Mouse (Mus musculus): ENCODE results near the gene Gm28051. TPM values are rescaled to one million over a fixed set of nuclear protein-coding genes. Genes with fewer than 3 reads are reported as not detected.

The Gm28051 gene
- polyA plus RNA-seq, 1 experiment from 2014 or later: not detected

- H3K4me1 ChIP-seq (ENCODE audit: control insufficient read depth, insufficient read depth, low read length): peaks cover 19% of the 10 kb centered on the region
- H3K27ac ChIP-seq (replicated peaks; ENCODE audit: low read depth, low read length): no peak overlapping the region
- no peaks in the 10 kb centered on the region for H3K9me3 ChIP-seq (ENCODE audit: control insufficient read depth, low read length)
- no peak for ATAC-seq (ENCODE audit: low FRiP score, low TSS enrichment)
- DNase-seq: peak; percentile 15
- 87% methylated on average over 7 of the region's 7 CpGs for WGBS
- peak overlapping the region; percentile 65 for H3K4me2 ChIP-seq (ENCODE audit: low read length)
- H3K9ac ChIP-seq (replicated peaks; ENCODE audit: low read length): no peak overlapping the region; the same call in 1 of the 2 replicates
- no peaks in the 10 kb centered on the region for H3K27me3 ChIP-seq (ENCODE audit: control insufficient read depth, insufficient read depth, low read length)
- H3K4me3 ChIP-seq (replicated peaks; ENCODE audit: low read depth, low read length): peak overlapping the region; percentile 72
- H3K36me3 ChIP-seq (ENCODE audit: control insufficient read depth, insufficient read depth, low read length): peaks cover 4% of the 10 kb centered on the region
Observed at GRCm38 (mm10) chr12:102756304-102756703, 1.3 kb downstream of the Gm28051 start.

GRCm38 (mm10) chr12:102748256-102748655 is 9.3 kb downstream of the Gm28051 start:
- Histone ChIP-seq H3K4me2 (ENCODE audit: low read length) (no peak overlapping the region), H3K27ac (replicated peaks; ENCODE audit: low read depth, low read length) (no peak overlapping the region), H3K9ac (replicated peaks; ENCODE audit: low read length) (no peak overlapping the region), H3K9me3 (ENCODE audit: control insufficient read depth, low read length) (no peaks in the 10 kb centered on the region), H3K4me1 (ENCODE audit: control insufficient read depth, insufficient read depth, low read length) (peaks cover 9% of the 10 kb centered on the region), H3K36me3 (ENCODE audit: control insufficient read depth, insufficient read depth, low read length) (peaks cover 18% of the 10 kb centered on the region), H3K4me3 (replicated peaks; ENCODE audit: low read depth, low read length) (no peak overlapping the region), H3K27me3 (ENCODE audit: control insufficient read depth, insufficient read depth, low read length) (no peaks in the 10 kb centered on the region)
- ATAC-seq (ENCODE audit: low FRiP score, low TSS enrichment) (no peak), DNase-seq (no peak)
- WGBS: 87% methylated on average over 3 of the region's 3 CpGs

DNA sequence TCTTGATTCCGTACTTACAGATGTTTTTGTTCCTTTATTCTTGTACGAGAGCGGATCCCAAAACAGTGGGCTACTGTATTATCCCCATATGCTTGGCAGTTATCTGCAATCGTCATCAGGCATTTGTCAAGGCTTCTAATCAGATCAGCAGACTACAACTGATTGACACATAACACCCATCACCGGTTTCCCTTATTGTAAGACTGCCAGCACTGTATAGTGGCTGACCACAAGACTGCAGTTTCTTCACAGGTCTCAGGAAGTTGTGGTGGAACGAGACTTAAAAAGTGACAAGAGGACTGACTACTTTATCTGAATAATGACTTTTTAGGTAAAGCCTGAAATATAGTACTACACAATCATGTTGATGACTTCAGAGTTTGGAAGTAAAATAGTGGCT is 12.7 kb downstream of the Gm28051 start:
- 65% methylated on average over 6 of the region's 6 CpGs for WGBS

DNA sequence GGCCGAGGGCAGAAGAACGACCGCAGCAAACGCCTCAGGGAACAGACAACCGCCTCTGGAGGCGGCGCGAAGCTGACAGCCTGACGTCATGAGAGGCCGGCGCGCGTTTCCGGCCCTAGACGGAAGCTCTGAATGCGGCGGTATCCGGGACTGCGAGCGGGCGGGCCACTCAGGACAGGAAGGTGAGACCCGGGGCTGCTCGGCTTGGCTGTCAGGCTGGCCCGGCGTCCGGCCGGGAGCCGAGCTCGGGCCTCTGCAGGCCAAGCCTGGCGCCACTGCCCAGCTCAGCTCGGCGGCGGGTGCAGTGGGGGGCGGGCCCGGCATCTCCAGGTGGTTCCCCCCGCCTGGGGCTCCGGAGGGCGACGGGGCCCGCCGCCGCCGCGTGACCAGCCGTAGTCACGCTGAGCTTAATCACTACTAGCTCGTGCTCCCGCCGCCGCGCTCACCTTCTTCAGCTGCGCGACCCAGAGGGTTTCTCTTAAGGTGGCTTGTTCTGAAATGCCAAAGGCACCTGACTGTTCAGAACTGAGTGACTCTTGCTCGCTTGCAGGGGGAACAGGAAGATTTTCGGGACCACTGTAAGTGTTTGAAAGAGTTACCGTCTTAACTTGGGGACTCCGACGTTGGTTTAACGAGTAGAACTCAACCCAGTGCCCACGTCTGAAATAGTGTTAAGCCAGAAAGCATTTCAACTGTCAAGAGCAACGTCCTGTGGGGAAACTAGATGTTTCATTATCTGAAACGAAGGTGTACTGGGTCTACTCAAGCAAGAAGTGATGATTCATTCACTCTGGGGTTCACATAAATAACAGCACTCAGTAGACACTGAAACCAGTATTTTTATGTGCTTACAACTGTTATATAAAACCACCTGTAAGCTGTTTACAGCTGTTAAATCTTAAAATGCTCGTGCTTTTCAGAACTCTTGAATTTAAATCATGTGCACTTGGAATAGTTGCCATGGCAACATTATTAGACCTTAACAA is 13.7 kb downstream of the Gm28051 start, which contains the start of the genes Moap1 and Tmem251:
Gene Moap1 (minus strand): TSS at position 73 of the 986 bp plus-strand sequence.
Gene Tmem251 (plus strand): TSS at position 174 of the 986 bp plus-strand sequence.
- WGBS: under 1% methylated on average over 63 of the region's 63 CpGs
- Histone ChIP-seq H3K27me3 (ENCODE audit: control insufficient read depth, insufficient read depth, low read length) (no peaks in the 10 kb centered on the region), H3K27ac (replicated peaks; ENCODE audit: low read depth, low read length) (peak within 1 kb of the TSS; percentile 93), H3K9me3 (ENCODE audit: control insufficient read depth, low read length) (no peaks in the 10 kb centered on the region), H3K9ac (replicated peaks; ENCODE audit: low read length) (peak within 1 kb of the TSS; percentile 93), H3K4me2 (ENCODE audit: low read length) (peak within 1 kb of the TSS; percentile 86), H3K4me1 (ENCODE audit: control insufficient read depth, insufficient read depth, low read length) (peaks cover 20% of the 10 kb centered on the region), H3K36me3 (ENCODE audit: control insufficient read depth, insufficient read depth, low read length) (peaks cover 21% of the 10 kb centered on the region), H3K4me3 (replicated peaks; ENCODE audit: low read depth, low read length) (peak within 1 kb of the TSS; percentile 84)
- DNase-seq (peak; percentile 96), ATAC-seq (ENCODE audit: low FRiP score, low TSS enrichment) (peak; percentile 97)

More for the DNA sequence above, 12.7 kb downstream of the Gm28051 start:
- Histone ChIP-seq H3K36me3 (ENCODE audit: control insufficient read depth, insufficient read depth, low read length) (peaks cover 21% of the 10 kb centered on the region), H3K4me2 (ENCODE audit: low read length) (peak overlapping the region; percentile 86), H3K9me3 (ENCODE audit: control insufficient read depth, low read length) (no peaks in the 10 kb centered on the region), H3K9ac (replicated peaks; ENCODE audit: low read length) (no peak overlapping the region), H3K4me3 (replicated peaks; ENCODE audit: low read depth, low read length) (no peak overlapping the region), H3K27ac (replicated peaks; ENCODE audit: low read depth, low read length) (no peak overlapping the region), H3K4me1 (ENCODE audit: control insufficient read depth, insufficient read depth, low read length) (peaks cover 20% of the 10 kb centered on the region), H3K27me3 (ENCODE audit: control insufficient read depth, insufficient read depth, low read length) (no peaks in the 10 kb centered on the region)
- ATAC-seq (ENCODE audit: low FRiP score, low TSS enrichment) (no peak), DNase-seq (no peak)

DNA sequence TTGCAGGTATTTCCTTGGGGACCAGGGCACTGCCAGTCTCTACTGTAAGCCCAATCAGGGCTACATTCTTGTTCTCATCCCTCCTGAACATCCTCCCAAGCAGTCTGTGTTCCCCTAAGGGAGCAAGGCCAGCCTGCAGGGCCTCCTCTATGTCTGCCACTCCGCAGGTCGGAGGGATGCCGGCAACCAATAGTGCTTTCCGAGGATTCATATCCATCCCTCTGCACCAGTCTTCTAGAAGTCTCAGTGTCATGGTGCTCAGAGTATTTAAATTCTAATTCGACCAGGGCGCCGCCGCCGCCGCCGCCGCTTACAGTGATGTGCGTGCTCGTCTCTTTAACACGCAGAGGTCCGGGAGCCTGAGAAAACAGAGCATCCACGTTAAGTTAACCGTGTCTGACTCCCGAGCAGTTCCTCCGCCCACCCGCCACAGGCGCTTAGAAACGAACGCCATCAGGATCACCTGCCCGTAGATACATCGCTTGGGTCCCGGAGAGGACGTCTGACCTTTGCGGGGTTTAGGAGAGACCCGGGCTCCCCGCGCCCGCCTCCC is 14.5 kb downstream of the Gm28051 start:
- DNase-seq (no peak), ATAC-seq (ENCODE audit: low FRiP score, low TSS enrichment) (peak; percentile 68)
- Histone ChIP-seq H3K27me3 (ENCODE audit: control insufficient read depth, insufficient read depth, low read length) (no peaks in the 10 kb centered on the region), H3K36me3 (ENCODE audit: control insufficient read depth, insufficient read depth, low read length) (peaks cover 17% of the 10 kb centered on the region), H3K27ac (replicated peaks; ENCODE audit: low read depth, low read length) (peak overlapping the region; percentile 93), H3K4me3 (replicated peaks; ENCODE audit: low read depth, low read length) (peak overlapping the region; percentile 84), H3K9ac (replicated peaks; ENCODE audit: low read length) (peak overlapping the region; percentile 93), H3K4me1 (ENCODE audit: control insufficient read depth, insufficient read depth, low read length) (peaks cover 20% of the 10 kb centered on the region), H3K4me2 (ENCODE audit: low read length) (peak overlapping the region; percentile 86), H3K9me3 (ENCODE audit: control insufficient read depth, low read length) (no peaks in the 10 kb centered on the region)
- under 1% methylated on average over 33 of the region's 33 CpGs for WGBS

DNA sequence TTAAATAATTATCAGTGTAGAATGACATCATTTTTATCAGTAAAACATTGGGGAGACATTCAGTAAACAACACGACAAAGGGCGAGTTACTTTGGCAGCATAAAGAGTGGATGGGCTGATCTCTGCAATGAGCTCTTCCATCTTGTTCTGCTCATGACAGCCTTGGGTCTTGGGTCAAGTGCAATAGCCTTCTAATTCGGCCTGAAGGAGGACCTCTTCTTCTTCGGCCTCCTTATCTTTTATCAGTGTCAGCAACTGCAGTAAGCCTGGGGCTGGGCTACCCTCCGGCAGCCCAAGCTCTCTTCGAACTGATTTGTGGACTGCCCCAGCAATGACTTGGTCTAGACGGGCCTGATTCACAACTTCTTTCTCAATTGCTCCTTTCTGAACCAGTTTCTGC is 15.5 kb downstream of the Gm28051 start:
- no peak for DNase-seq
- no peak for ATAC-seq (ENCODE audit: low FRiP score, low TSS enrichment)
- Histone ChIP-seq H3K9ac (replicated peaks; ENCODE audit: low read length) (0 out of 2 replicates have a peak overlapping the region, but pooled peaks have one; percentile 93), H3K27ac (replicated peaks; ENCODE audit: low read depth, low read length) (no peak overlapping the region), H3K27me3 (ENCODE audit: control insufficient read depth, insufficient read depth, low read length) (no peaks in the 10 kb centered on the region), H3K9me3 (ENCODE audit: control insufficient read depth, low read length) (no peaks in the 10 kb centered on the region), H3K4me2 (ENCODE audit: low read length) (peak overlapping the region; percentile 86), H3K4me1 (ENCODE audit: control insufficient read depth, insufficient read depth, low read length) (peaks cover 20% of the 10 kb centered on the region), H3K36me3 (ENCODE audit: control insufficient read depth, insufficient read depth, low read length) (peaks cover 10% of the 10 kb centered on the region), H3K4me3 (replicated peaks; ENCODE audit: low read depth, low read length) (no peak overlapping the region)
- WGBS: 90% methylated on average over 7 of the region's 7 CpGs

- H3K4me1 ChIP-seq (ENCODE audit: control insufficient read depth, insufficient read depth, low read length): peaks cover 20% of the 10 kb centered on the region
- H3K4me2 ChIP-seq (ENCODE audit: low read length): no peak overlapping the region
- H3K4me3 ChIP-seq (replicated peaks; ENCODE audit: low read depth, low read length): no peak overlapping the region
- H3K36me3 ChIP-seq (ENCODE audit: control insufficient read depth, insufficient read depth, low read length): peaks cover 3% of the 10 kb centered on the region; the same call in 1 of the 2 replicates
- H3K27ac ChIP-seq (replicated peaks; ENCODE audit: low read depth, low read length): no peak overlapping the region
- peak; percentile 62 for DNase-seq
- ATAC-seq (ENCODE audit: low FRiP score, low TSS enrichment): no peak
- H3K9ac ChIP-seq (replicated peaks; ENCODE audit: low read length): no peak overlapping the region
- WGBS: 67% methylated on average over 3 of the region's 3 CpGs
- H3K27me3 ChIP-seq (ENCODE audit: control insufficient read depth, insufficient read depth, low read length): no peaks in the 10 kb centered on the region
- no peaks in the 10 kb centered on the region for H3K9me3 ChIP-seq (ENCODE audit: control insufficient read depth, low read length)
Observed at GRCm38 (mm10) chr12:102740285-102740684, 17.3 kb downstream of the Gm28051 start.

- no peak overlapping the region for H3K4me2 ChIP-seq (ENCODE audit: low read length)
- no peak overlapping the region for H3K27ac ChIP-seq (replicated peaks; ENCODE audit: low read depth, low read length)
- no peak overlapping the region for H3K9ac ChIP-seq (replicated peaks; ENCODE audit: low read length)
- DNase-seq (no peak), ATAC-seq (ENCODE audit: low FRiP score, low TSS enrichment) (no peak)
- no peaks in the 10 kb centered on the region for H3K9me3 ChIP-seq (ENCODE audit: control insufficient read depth, low read length)
- peaks cover 11% of the 10 kb centered on the region; the same call in 1 of the 2 replicates for H3K4me1 ChIP-seq (ENCODE audit: control insufficient read depth, insufficient read depth, low read length)
- peaks cover 3% of the 10 kb centered on the region; the same call in 1 of the 2 replicates for H3K36me3 ChIP-seq (ENCODE audit: control insufficient read depth, insufficient read depth, low read length)
- H3K27me3 ChIP-seq (ENCODE audit: control insufficient read depth, insufficient read depth, low read length): no peaks in the 10 kb centered on the region
- WGBS: 85% methylated on average over 5 of the region's 5 CpGs
- H3K4me3 ChIP-seq (replicated peaks; ENCODE audit: low read depth, low read length): no peak overlapping the region
Observed at GRCm38 (mm10) chr12:102739096-102739495, 18.5 kb downstream of the Gm28051 start.

Data from midbrain, embryonic 14.5 days (tissue).